Mouse (Mus musculus) midbrain, embryonic 16.5 days (tissue): ENCODE data around the gene Tcaf1. TPM values are rescaled to one million over a fixed set of nuclear protein-coding genes. Genes with fewer than 3 reads are reported as not detected.

Experiments used
- ATAC-seq: fragments of 200-750 bp; cut with Nextera tagmentation; 2 replicates; pipeline ENCODE4 v1.8.0; 2017; ENCODE audit warnings: moderate TSS enrichment
- H3K27ac ChIP-seq: fragments of 300-500 bp; sonication (generic); 2 replicates; pipeline ENCODE4 v1.5.1; 2014; ENCODE audit warnings: mild to moderate bottlenecking, low read length, mixed read lengths
- H3K27me3 ChIP-seq: fragments of 300-500 bp; sonication (generic); 2 replicates; pipeline ENCODE4 v1.6.1; 2014; ENCODE audit warnings: low read depth, low read length, mixed read lengths; ENCODE audit not compliant: control insufficient read depth, insufficient read depth
- H3K36me3 ChIP-seq: fragments of 300-500 bp; sonication (generic); 2 replicates; pipeline ENCODE4 v1.6.1; 2014; ENCODE audit warnings: mild to moderate bottlenecking, low read length, moderate library complexity, mixed read lengths; ENCODE audit not compliant: control insufficient read depth, insufficient read depth
- H3K4me1 ChIP-seq: fragments of 300-500 bp; sonication (generic); 2 replicates; pipeline ENCODE4 v1.6.1; 2014; ENCODE audit warnings: mild to moderate bottlenecking, low read length, mixed read lengths; ENCODE audit not compliant: control insufficient read depth, insufficient read depth
- H3K4me2 ChIP-seq: fragments of 300-500 bp; sonication (generic); 2 replicates; pipeline ENCODE4 v1.6.1; 2014; ENCODE audit warnings: mild to moderate bottlenecking, low read length, mixed read lengths
- H3K4me3 ChIP-seq: fragments of 300-500 bp; sonication (generic); 2 replicates; pipeline ENCODE4 v1.5.1; 2014; ENCODE audit warnings: low read depth, mild to moderate bottlenecking, low read length, moderate library complexity, mixed read lengths
- H3K9ac ChIP-seq: fragments of 300-500 bp; sonication (generic); 2 replicates; pipeline ENCODE4 v1.6.1; 2014; ENCODE audit warnings: low read depth, low read length, mixed read lengths
- H3K9me3 ChIP-seq: fragments of 300-500 bp; sonication (generic); replicated peaks from 2 replicates; pipeline ENCODE4 v1.6.1; 2014; ENCODE audit warnings: mild to moderate bottlenecking, low read length, mixed read lengths; ENCODE audit not compliant: control insufficient read depth, poor library complexity, severe bottlenecking
- WGBS: fragments of 180-500 bp; shearing (Covaris S2); extraction: QIAGEN DNeasy Blood & Tissue Kit; methylation state at CpG from one replicate; pipeline ENCODE4 v1.1.7; 2014; 5-methylcytosine and 5-hydroxymethylcytosine counted together
- polyA plus RNA-seq: library from polyadenylated mRNA; unstranded; fragments of >200 nt; fragmentation: Nextera tagmentation; extraction: Ambion mirVana; gene quantifications from 2 replicates; pipeline ENCODE4 v1.2.1, GENCODE M21; 2015

Tcaf1 gene
- 233 and 247 TPM in 2 replicates for polyA plus RNA-seq

GRCm38 (mm10) chr6:42709291-42710211 lies at the start of gene Tcaf1:
Gene Tcaf1 (minus strand): TSS chr6:42710088.
- ATAC-seq: peak; percentile 99
- Histone ChIP-seq H3K9me3 (no peaks in the 10 kb centered on the region), H3K27ac (peak within 1 kb of the TSS; percentile 97), H3K9ac (peak within 1 kb of the TSS; percentile 94), H3K4me3 (peak within 1 kb of the TSS; percentile 77), H3K36me3 (no peaks in the 10 kb centered on the region), H3K27me3 (no peaks in the 10 kb centered on the region), H3K4me1 (peaks cover 28% of the 10 kb centered on the region), H3K4me2 (peak within 1 kb of the TSS; percentile 62)
- under 1% methylated on average over 27 of the region's 28 CpGs for WGBS

GRCm38 (mm10) chr6:42756104-42756503 lies 46.2 kb upstream of the Tcaf1 start, which contains the start of gene Olfr38:
Gene Olfr38 (plus strand): TSS chr6:42756404.
- no peak within 1 kb of the TSS for H3K9ac ChIP-seq
- no peaks in the 10 kb centered on the region for H3K9me3 ChIP-seq
- H3K4me3 ChIP-seq: no peak within 1 kb of the TSS
- H3K27me3 ChIP-seq: no peaks in the 10 kb centered on the region
- no peaks in the 10 kb centered on the region for H3K36me3 ChIP-seq
- no peak within 1 kb of the TSS for H3K27ac ChIP-seq
- no peak within 1 kb of the TSS for H3K4me2 ChIP-seq
- no peak for ATAC-seq
- H3K4me1 ChIP-seq: no peaks in the 10 kb centered on the region
- WGBS: 83% methylated on average over 1 of the region's 1 CpGs

- no peak for ATAC-seq
- Histone ChIP-seq H3K27me3 (no peaks in the 10 kb centered on the region), H3K9me3 (no peaks in the 10 kb centered on the region), H3K4me1 (no peaks in the 10 kb centered on the region), H3K36me3 (no peaks in the 10 kb centered on the region), H3K4me3 (no peak overlapping the region), H3K4me2 (no peak overlapping the region), H3K9ac (no peak overlapping the region), H3K27ac (no peak overlapping the region)
Observed at GRCm38 (mm10) chr6:42747846-42748245, 38.0 kb upstream of the Tcaf1 start.

GRCm38 (mm10) chr6:42742303-42742702 lies 32.4 kb upstream of the Tcaf1 start:
- 87% methylated on average over 5 of the region's 5 CpGs for whole genome bisulfite sequencing
- no peak overlapping the region for H3K4me3 ChIP-seq
- no peaks in the 10 kb centered on the region for H3K4me1 ChIP-seq
- H3K9me3 ChIP-seq: no peaks in the 10 kb centered on the region
- no peak for ATAC-seq
- no peaks in the 10 kb centered on the region for H3K27me3 ChIP-seq
- no peak overlapping the region for H3K4me2 ChIP-seq
- no peak overlapping the region for H3K9ac ChIP-seq
- H3K36me3 ChIP-seq: no peaks in the 10 kb centered on the region
- no peak overlapping the region for H3K27ac ChIP-seq

GRCm38 (mm10) chr6:42739071-42739470 lies 29.2 kb upstream of the Tcaf1 start, which contains the start of gene Olfr453:
Gene Olfr453 (plus strand): TSS chr6:42739371.
- Histone ChIP-seq H3K27ac (no peak within 1 kb of the TSS), H3K4me1 (no peaks in the 10 kb centered on the region), H3K9ac (no peak within 1 kb of the TSS), H3K36me3 (no peaks in the 10 kb centered on the region), H3K27me3 (no peaks in the 10 kb centered on the region), H3K9me3 (no peaks in the 10 kb centered on the region), H3K4me2 (no peak within 1 kb of the TSS), H3K4me3 (no peak within 1 kb of the TSS)
- WGBS: 95% methylated on average over 1 of the region's 1 CpGs
- ATAC-seq: no peak

GRCm38 (mm10) chr6:42717973-42718372 lies 8.1 kb upstream of the Tcaf1 start:
- H3K9me3 ChIP-seq: no peaks in the 10 kb centered on the region
- H3K9ac ChIP-seq: no peak overlapping the region
- H3K4me3 ChIP-seq: no peak overlapping the region
- no peaks in the 10 kb centered on the region for H3K36me3 ChIP-seq
- ATAC-seq: no peak
- H3K4me1 ChIP-seq: no peaks in the 10 kb centered on the region
- H3K27me3 ChIP-seq: no peaks in the 10 kb centered on the region
- no peak overlapping the region for H3K27ac ChIP-seq
- no peak overlapping the region for H3K4me2 ChIP-seq

GRCm38 (mm10) chr6:42714668-42715067 lies 4.8 kb upstream of the Tcaf1 start:
- H3K4me2 ChIP-seq: no peak overlapping the region
- H3K27me3 ChIP-seq: no peaks in the 10 kb centered on the region
- no peak overlapping the region for H3K4me3 ChIP-seq
- H3K4me1 ChIP-seq: 0 out of 2 replicates have a peak, but pooled peaks cover 2% of the 10 kb centered on the region
- no peak overlapping the region for H3K9ac ChIP-seq
- 73% methylated on average over 8 of the region's 8 CpGs for WGBS
- H3K9me3 ChIP-seq: no peaks in the 10 kb centered on the region
- no peak overlapping the region for H3K27ac ChIP-seq
- no peak for ATAC-seq
- H3K36me3 ChIP-seq: no peaks in the 10 kb centered on the region

- H3K36me3 ChIP-seq: peaks cover 4% of the 10 kb centered on the region; the same call in 1 of the 2 replicates
- no peaks in the 10 kb centered on the region for H3K27me3 ChIP-seq
- no peaks in the 10 kb centered on the region for H3K9me3 ChIP-seq
- peaks cover 28% of the 10 kb centered on the region for H3K4me1 ChIP-seq
- ATAC-seq: peak; percentile 93
- WGBS: under 1% methylated on average over 32 of the region's 32 CpGs
- H3K4me2 ChIP-seq: peak overlapping the region; percentile 85
- peak overlapping the region; percentile 93 for H3K27ac ChIP-seq
- H3K4me3 ChIP-seq: peak overlapping the region; percentile 59
- peak overlapping the region; percentile 84 for H3K9ac ChIP-seq
Observed at GRCm38 (mm10) chr6:42692517-42693190, 17.2 kb downstream of the Tcaf1 start.

- Histone ChIP-seq H3K4me2 (peak overlapping the region; percentile 85), H3K36me3 (peaks cover 4% of the 10 kb centered on the region; the same call in 1 of the 2 replicates), H3K27ac (peak overlapping the region; percentile 93), H3K9me3 (no peaks in the 10 kb centered on the region), H3K9ac (peak overlapping the region; percentile 84), H3K4me1 (peaks cover 28% of the 10 kb centered on the region), H3K27me3 (no peaks in the 10 kb centered on the region), H3K4me3 (peak overlapping the region; percentile 59)
- ATAC-seq: peak; percentile 89
- under 1% methylated on average over 10 of the region's 10 CpGs for WGBS
Observed at GRCm38 (mm10) chr6:42692154-42692516, 17.8 kb downstream of the Tcaf1 start.
